Mouse (Mus musculus) c-Kit-negative CD71-positive TER-119-positive erythroid progenitor cells, embryonic 14.5 days (primary cell): ENCODE measurements around the gene Gm13057.
"Not testable (repeated sequence)": the region's sequence is repeated elsewhere in the genome, so short reads cannot be mapped to it uniquely, and the experiment has no call there.

ENCODE experiments used
- DNase-seq: peaks from one replicate; pipeline ENCODE4 v3.0.0-alpha.2; 2013; ENCODE audit warnings: low read depth, low spot score

The Gm13057 gene

DNA sequence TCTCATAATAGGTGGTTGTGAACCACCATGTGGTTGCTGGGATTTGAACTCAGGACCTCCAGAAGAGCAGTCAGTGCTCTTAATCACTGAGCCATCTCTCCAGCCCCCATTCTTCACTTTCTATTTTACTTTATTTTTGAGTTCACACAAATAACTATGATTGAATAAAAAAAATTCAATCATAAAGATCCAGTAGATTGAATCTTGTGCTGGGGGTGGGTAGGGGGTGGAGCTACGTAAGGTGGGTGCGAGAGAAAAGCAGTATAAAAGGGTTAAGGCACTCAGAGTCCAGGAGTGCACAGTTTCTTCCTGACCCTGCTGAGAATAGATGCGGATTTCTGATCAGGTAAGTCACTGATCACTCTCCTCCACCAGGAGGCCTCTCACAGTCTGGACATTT, at the start of gene Gm13057, which contains the start of gene BC080695:
Gene Gm13057, plus strand, starts transcription at position 310 of the 400 bp plus-strand sequence.
Gene BC080695, plus strand, starts transcription at position 301 of the 400 bp plus-strand sequence.
- not testable (repeated sequence) for DNase-seq

DNA sequence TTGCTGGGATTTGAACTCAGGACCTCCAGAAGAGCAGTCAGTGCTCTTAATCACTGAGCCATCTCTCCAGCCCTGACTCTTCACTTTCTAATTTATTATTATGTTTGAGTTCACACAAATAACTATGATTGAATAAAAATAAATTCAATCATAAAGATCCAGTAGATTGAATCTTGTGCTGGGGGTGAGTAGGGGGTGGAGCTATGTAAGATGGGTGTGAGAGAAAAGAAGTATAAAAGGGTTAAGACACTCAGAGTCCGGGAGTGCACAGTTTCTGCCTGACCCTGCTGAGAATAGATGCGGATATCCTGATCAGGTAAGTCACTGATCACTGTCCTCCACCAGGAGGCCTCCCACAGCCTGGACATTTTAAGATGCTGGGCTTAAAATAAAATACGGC, 40.5 kb upstream of the Gm13057 start, which contains the start of gene Gm13043:
Gene Gm13043, plus strand, starts transcription at position 301 of the 400 bp plus-strand sequence.
- DNase-seq = no peak

DNA sequence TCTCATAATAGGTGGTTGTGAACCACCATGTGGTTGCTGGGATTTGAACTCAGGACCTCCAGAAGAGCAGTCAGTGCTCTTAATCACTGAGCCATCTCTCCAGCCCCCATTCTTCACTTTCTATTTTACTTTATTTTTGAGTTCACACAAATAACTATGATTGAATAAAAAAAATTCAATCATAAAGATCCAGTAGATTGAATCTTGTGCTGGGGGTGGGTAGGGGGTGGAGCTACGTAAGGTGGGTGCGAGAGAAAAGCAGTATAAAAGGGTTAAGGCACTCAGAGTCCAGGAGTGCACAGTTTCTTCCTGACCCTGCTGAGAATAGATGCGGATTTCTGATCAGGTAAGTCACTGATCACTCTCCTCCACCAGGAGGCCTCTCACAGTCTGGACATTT, 15.9 kb upstream of the Gm13057 start, which contains the start of gene Gm13040:
Gene Gm13040, plus strand, starts transcription at position 301 of the 400 bp plus-strand sequence.
- DNase-seq = not testable (repeated sequence)
